Mouse (Mus musculus): ENCODE measurements around the gene Hoxc5.

The Hoxc5 gene

DNA sequence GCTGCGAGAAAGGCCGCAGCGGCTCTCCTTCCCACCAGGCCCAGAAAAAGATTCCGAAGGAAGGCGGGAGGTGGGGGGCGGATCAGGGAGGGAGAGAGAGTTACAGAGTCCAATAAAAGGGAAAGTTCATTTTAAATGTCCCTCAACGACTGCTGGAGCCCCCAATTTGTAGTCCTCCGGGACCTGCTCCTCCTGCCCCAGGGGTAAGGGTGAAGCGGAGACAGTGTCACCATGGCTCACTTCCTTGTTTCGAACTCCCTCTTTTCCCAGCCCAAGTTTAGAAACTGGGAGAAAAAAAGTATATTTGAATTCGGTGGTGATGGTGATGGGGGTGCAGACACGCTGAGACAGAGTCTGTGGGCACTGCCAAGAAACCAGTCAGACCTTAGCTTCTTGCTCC, 73.4 kb downstream of the Hoxc5 start:
- CTCF ChIA-PET = interaction anchor here (0.6 to 2.2 kb wide), 8 partner anchors 27 to 678 kb away, joined by 3 to 11 read pairs (median 3); partner anchors contain the start of gene Hoxc10 (in 1 of the 4)

DNA sequence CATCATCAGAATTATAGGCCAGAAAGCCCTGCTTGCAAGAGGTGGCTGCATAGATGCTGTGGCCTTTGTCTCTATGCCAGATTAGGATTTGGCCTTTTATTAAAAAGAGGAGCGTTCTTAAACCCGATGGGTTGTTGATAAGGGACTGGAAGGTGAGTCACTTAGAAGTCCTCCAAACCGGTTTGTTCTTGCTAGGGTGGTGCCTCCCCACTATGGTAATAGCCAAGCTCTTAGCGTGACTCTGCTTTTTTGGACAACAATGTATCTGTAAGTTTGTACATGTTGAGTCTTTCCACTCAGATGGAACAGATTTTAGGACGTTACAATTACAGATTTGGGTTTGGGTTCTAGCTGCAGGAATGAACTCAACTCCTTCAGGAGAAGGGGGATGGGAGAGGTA, 74.4 kb downstream of the Hoxc5 start:
- POLR2A ChIA-PET = interaction anchor here in 3 of 4 experiments (0.6 to 4.2 kb wide), 37 partner anchors 9 to 962 kb away, joined by 3 to 18 read pairs (median 4); partner anchors contain the start of gene Hoxc11 (in 1 of the 3)
- CTCF ChIA-PET = interaction anchor here in 3 of 4 experiments (0.6 to 2.2 kb wide), 9 partner anchors 28 to 762 kb away, joined by 3 to 11 read pairs (median 3); partner anchors contain the start of genes Hoxc10 (in 2 of the 3) and Mfsd5 (in 1 of the 3)

More for the DNA sequence above, 73.4 kb downstream of the Hoxc5 start:
- POLR2A ChIA-PET = interaction anchor here (0.6 to 4.2 kb wide), 34 partner anchors 9 to 360 kb away, joined by 3 to 18 read pairs (median 4); partner anchors contain the start of gene Hoxc11 (in 1 of the 4)

DNA sequence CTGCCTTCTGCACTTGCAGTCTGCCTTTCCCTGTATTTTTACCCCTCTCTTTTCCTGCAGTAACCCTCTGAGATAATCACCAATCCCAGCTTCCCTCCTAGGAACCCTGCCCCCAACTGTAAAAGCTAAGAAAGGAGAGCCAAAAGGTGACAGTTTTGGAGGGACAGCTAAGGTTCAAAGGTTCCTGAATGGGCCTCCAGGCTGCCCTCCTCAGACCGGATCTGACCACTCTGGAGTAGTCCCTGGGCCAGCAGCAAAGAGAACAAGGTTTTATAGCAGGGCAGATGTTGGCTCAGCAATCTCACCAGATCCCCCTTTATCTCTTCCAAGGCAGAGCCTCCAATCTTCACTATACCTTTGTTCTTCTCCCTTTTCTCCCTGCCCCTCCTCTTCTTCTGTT, 75.0 kb downstream of the Hoxc5 start:
- CTCF ChIA-PET = interaction anchor here in 2 of 4 experiments (1.5 to 2.2 kb wide), 3 partner anchors 76 to 135 kb away, joined by 3 to 11 read pairs (median 7); partner anchors contain the start of gene Hoxc10 (in 1 of the 2)
- POLR2A ChIA-PET = interaction anchor here in 3 of 4 experiments (0.6 to 4.2 kb wide), 18 partner anchors 10 to 476 kb away, joined by 3 to 18 read pairs (median 4); no protein-coding TSS in a partner anchor

DNA sequence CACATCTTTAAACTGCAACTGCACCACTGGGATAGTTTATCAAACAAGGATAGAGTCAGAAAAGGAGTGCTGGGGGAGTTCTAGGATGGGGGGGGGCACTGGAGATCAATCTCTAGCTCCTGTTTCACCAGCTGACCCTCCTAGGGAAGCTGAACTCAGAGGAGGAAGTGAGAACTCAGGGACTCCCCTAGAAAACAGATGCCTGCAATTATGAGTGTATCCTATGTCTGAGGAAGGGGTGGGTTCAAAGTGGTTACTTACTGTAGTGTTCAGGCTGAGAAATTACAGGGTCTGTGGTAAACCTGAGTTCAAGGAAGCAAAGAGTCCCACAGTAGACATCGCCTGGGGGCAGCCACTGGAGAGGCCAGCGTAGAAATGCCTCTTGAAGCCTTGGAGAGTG, 84.4 kb downstream of the Hoxc5 start:
- ChIA-PET CTCF (interaction anchor here in 2 of 4 experiments (0.6 to 1.0 kb wide), 3 partner anchors 120 to 266 kb away, joined by 3 to 4 read pairs (median 3); no protein-coding TSS in a partner anchor), POLR2A (interaction anchor here in 2 of 4 experiments (1.3 to 1.6 kb wide), 2 partner anchors 8 kb away, joined by 3 to 4 read pairs; no protein-coding TSS in a partner anchor)

DNA sequence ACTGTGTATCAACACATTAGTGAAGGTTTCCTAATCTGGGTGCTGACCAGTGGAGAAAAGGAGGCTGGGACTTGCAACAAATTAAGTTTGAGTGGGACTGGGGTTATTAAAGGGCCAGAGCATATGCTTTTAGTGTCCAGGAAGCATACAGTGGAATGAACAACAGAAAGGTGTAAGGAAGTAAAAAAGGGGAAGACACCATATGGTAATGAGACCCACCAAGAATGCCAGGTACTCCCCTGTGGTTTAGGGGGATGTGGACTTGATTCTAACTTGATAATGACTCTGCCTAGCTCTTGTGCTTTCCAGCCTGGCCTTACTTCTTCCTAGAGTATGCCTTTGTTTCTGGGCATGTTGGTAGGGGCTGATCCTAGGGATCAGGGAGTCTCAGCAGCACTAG, 86.0 kb downstream of the Hoxc5 start:
- POLR2A ChIA-PET = interaction anchor here in 1 of 4 experiments (1.1 to 1.4 kb wide), 2 partner anchors 9 to 12 kb away, joined by 3 to 5 read pairs; no protein-coding TSS in a partner anchor
- CTCF ChIA-PET = no interaction called here

DNA sequence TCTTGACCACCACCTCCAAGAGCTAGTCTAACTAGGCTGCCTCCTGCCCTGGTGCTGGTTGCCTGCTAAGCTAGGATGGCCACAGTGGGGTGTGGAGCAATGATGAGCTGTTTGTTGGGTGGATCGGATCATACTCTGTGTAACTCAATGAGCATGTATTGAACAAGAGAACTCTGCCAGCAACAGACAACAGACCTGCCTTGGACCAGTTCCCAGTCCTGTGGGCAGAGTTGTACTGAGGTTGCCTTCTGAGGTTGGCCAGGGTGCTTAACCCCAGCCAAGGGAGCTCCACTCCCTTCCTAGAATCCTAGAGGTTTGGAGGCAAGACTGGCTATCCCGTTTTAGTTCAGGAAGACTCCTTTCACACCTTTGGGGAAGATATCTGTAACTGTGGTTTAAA, 89.2 kb downstream of the Hoxc5 start:
- CTCF ChIA-PET = interaction anchor here in 2 of 4 experiments (0.5 to 0.6 kb wide), 2 partner anchors 19 to 190 kb away, joined by 3 to 5 read pairs; no protein-coding TSS in a partner anchor

DNA sequence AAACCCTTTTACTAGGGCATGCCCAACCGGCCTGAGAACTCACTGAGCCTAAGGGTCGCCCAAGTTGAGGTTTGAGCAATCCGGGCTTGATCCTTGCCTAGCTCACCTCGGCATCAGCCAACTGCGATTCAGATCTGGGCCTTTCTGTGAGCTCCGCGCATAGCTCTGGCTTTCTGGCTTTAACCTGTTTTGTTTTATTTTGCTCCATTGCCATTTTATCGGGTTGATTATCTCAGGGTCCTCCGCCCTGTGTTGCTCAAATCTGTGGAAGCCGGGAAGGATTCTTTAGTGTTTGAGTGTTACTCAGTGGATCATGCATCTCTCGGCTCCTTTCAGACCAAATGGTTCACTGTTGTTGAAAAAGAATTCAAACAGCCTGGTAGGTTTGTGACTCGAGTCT, 91.5 kb downstream of the Hoxc5 start:
- ChIA-PET CTCF (interaction anchor here in 3 of 4 experiments (1.0 to 1.2 kb wide), 3 partner anchors 45 to 124 kb away, joined by 3 to 5 read pairs (median 4); no protein-coding TSS in a partner anchor), POLR2A (interaction anchor here in 2 of 4 experiments (1.0 to 2.7 kb wide), 9 partner anchors 7 to 104 kb away, joined by 3 to 18 read pairs (median 3); no protein-coding TSS in a partner anchor)

More for the DNA sequence above, 89.2 kb downstream of the Hoxc5 start:
- POLR2A ChIA-PET = interaction anchor here (0.7 to 1.8 kb wide), 6 partner anchors 10 to 24 kb away, joined by 3 to 5 read pairs (median 3); no protein-coding TSS in a partner anchor

DNA sequence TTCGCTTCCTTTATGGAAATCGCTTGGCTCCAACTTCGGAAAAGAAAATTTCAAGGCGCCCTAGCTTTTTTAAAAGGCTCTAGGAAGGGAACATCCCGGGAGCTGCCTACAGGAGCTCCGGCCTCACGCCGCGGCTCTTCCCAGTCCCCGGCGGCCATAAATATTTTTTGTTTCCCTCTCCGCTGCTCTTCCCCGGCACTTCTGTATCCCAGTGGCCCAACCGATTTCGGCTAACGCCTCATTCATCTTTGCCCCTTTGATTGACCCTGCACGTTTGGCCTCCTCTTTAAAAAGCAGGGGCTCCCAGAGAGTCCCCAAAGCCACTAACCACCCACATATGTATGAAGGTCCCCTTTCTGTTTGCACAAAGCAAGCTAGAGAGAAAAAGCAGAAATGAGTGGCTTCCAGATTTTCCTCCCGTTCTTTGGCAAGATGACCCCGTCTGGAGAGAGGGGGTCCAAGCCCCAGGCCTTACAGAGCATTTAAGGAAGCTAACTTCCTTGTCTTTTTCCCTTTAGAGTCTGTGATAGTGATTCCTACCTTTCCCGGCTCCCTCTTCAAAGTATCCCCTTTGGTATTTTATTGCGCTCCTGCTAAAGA, 92.2 kb downstream of the Hoxc5 start:
- ChIA-PET POLR2A (interaction anchor here in 3 of 4 experiments (0.7 to 2.7 kb wide), 16 partner anchors 8 to 542 kb away, joined by 3 to 18 read pairs (median 4); partner anchors contain the start of gene Tarbp2 (in 1 of the 3)), CTCF (interaction anchor here in 3 of 4 experiments (1.0 to 1.7 kb wide), 7 partner anchors 18 to 124 kb away, joined by 3 to 7 read pairs (median 5); no protein-coding TSS in a partner anchor)

DNA sequence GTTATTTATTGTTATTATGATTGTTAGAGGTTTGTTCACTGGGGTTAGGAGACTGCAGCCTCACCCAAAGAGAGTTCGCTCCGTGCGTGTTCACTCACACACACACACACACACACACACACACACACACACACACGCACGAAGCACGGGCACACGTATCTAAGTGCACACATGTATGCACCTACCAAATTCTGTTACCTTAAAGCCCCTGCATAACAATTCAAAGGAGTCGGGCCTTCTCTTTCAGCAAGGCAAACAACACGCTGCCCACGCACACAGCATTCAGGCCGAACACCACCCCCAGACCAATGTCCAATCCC, 92.7 kb downstream of the Hoxc5 start:
- ChIA-PET POLR2A (interaction anchor here (0.7 to 2.7 kb wide), 12 partner anchors 9 to 73 kb away, joined by 3 to 18 read pairs (median 4); no protein-coding TSS in a partner anchor), CTCF (interaction anchor here in 3 of 4 experiments (0.9 to 1.7 kb wide), 8 partner anchors 18 to 118 kb away, joined by 3 to 7 read pairs (median 4); no protein-coding TSS in a partner anchor)

DNA sequence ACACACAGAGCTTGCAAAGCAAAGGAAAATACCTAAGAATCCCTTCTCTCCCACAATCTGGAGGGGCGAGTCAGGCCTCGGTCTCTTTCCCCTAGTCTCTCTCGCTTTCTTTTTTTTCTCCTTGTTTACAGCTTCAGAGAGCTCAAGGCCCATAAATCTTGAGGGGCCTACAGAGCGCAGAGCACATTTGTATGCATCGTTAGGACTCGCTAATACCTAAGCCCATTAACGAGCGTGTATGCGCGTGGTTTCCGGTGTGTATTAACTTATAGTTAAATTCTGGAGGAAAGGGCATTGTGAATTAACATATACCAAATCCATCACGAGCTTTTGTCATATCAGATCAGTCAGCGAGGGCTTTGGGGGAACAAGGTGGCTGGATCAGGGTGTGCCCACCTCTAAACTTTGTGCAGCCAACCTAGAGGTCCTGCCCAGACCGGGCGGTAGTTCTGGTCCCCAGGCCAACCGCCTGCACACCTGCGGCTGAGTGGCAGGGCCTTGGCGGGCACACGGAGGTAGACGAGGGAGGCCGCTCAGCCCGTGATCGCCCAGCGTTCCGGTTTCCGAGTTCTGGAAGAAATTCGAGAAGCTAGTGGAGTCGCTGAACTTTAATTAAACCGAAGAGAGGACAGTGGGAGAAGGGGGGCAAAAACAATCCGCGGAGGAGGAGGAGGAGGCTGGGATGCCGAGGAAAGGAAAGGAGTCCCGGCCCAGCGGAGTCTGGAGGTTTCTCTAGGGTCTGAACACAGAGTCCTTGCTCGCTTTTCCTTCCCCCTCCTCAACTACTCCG, 93.3 kb downstream of the Hoxc5 start:
- CTCF ChIA-PET = interaction anchor here in 3 of 4 experiments (0.9 to 1.7 kb wide), 7 partner anchors 17 to 117 kb away, joined by 3 to 7 read pairs (median 4); no protein-coding TSS in a partner anchor
- POLR2A ChIA-PET = interaction anchor here in 3 of 4 experiments (0.7 to 2.7 kb wide), 9 partner anchors 9 to 92 kb away, joined by 3 to 18 read pairs (median 4); no protein-coding TSS in a partner anchor

DNA sequence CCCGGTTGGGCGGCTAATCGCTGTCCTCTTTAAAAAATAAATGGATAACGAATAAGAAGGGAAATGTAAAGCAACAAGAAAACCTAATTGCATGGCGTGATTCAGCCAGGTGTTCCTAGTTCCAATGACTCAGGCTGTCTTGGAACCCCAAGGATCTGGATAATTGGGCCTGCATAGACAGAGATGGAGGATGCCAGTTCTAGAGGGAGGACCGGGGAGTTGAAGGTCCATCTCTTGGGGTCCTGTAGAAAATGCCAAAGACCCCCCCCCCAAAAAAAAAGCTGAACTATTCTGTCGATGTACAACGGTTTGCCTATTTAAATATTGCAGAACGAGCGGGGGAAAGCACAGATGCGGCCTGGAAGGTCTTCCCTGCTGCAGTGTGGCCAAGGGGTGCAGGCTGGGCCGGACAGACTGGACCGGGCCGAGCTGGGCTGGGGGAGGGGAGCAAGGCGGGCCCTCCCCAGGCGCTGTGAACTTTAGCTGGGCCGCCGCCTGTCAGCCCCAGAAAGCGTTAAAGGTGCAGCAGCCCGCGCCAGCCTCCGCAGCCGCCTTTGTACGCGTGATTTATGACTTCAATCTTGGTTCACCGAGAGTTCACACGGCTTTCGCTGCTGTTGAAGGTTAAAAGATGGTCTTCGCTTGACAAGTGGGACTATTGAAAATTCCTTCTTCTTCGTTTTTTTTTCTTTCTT, 94.0 kb downstream of the Hoxc5 start:
- CTCF ChIA-PET = interaction anchor here in 2 of 4 experiments (1.0 to 1.3 kb wide), 4 partner anchors 69 to 116 kb away, joined by 3 to 4 read pairs (median 3); no protein-coding TSS in a partner anchor
- POLR2A ChIA-PET = interaction anchor here in 3 of 4 experiments (0.6 to 2.7 kb wide), 7 partner anchors 16 to 679 kb away, joined by 3 to 18 read pairs (median 3); partner anchors contain the start of gene Hoxc6 (in 1 of the 3)

DNA sequence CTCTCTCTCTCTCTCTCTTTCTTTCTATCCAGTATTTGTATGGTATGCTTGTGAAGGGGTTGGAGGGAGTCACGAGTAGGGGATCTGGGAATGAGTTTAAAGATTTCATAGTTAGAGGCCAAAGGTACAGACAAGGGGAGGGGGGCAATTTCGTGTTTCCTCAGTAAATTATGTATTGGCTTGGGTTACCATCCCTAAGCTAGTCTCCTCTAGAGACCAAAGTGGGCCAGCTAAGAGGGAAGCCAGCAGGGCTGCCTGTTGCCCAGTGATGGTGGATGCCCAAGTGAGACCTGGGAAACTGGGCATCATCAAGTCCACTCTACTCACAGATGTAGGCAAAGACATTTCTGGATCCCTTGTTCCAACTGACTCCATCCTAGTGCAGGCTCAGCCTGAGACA, 94.7 kb downstream of the Hoxc5 start:
- POLR2A ChIA-PET = interaction anchor here in 1 of 4 experiments (0.8 kb wide), 2 partner anchors 63 to 680 kb away, joined by 3 read pairs; partner anchors contain the start of gene Hoxc6
- CTCF ChIA-PET = interaction anchor here in 1 of 4 experiments (1.0 kb wide), 1 partner anchor 103 kb away, joined by 3 read pairs; no protein-coding TSS in a partner anchor

DNA sequence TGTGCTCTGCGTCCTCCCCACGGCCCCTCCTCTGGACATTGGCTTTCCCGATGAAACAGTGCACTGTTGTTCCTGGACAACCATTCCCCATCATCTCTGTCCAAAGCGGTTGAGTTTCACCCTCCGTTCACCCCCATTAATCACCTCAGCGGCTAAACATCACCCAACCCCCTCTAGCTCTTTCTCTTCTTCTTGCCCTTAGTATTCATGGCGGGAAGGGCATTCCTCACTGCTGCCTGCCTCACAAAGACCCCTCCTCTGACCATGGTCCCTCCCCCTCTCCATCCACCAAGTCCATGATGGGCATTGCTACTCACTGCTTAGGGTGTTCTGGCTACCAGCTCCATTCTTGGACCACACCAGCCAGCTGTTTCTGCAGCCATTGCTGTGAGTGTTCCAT, 98.4 kb downstream of the Hoxc5 start:
- ChIA-PET CTCF (interaction anchor here in 1 of 4 experiments (0.6 kb wide), 1 partner anchor 33 kb away, joined by 3 read pairs; no protein-coding TSS in a partner anchor), POLR2A (interaction anchor here in 1 of 4 experiments (0.9 to 1.2 kb wide), 2 partner anchors 27 to 115 kb away, joined by 3 read pairs; no protein-coding TSS in a partner anchor)
